Mouse (Mus musculus) limb, embryonic 12.5 days (tissue): ENCODE results near the gene Pik3r2. TPM values are rescaled to one million over a fixed set of nuclear protein-coding genes. Genes with fewer than 3 reads are reported as not detected.

Experiments
- ATAC-seq: fragments of 200-750 bp; cut with Nextera tagmentation; 2 replicates; pipeline ENCODE4 v1.8.0; 2017; ENCODE audit warnings: low read depth, moderate TSS enrichment; ENCODE audit not compliant: insufficient number of reproducible peaks, insufficient read depth, low FRiP score, low TSS enrichment
- H3K27ac ChIP-seq: fragments of 300-500 bp; sonication (generic); 2 replicates; pipeline ENCODE4 v1.5.1; 2016; ENCODE audit warnings: mild to moderate bottlenecking, moderate library complexity
- H3K27me3 ChIP-seq: fragments of 300-500 bp; sonication (generic); 2 replicates; pipeline ENCODE4 v1.6.1; 2016; ENCODE audit warnings: mild to moderate bottlenecking, moderate library complexity
- H3K36me3 ChIP-seq: fragments of 300-500 bp; sonication (generic); 2 replicates; pipeline ENCODE4 v1.6.1; 2016; ENCODE audit warnings: mild to moderate bottlenecking, moderate library complexity
- H3K4me1 ChIP-seq: fragments of 300-500 bp; sonication (generic); replicated peaks from 2 replicates; pipeline ENCODE4 v1.6.1; 2016
- H3K4me2 ChIP-seq: fragments of 300-500 bp; sonication (generic); 2 replicates; pipeline ENCODE4 v1.6.1; 2016; ENCODE audit warnings: mild to moderate bottlenecking, moderate library complexity
- H3K4me3 ChIP-seq: fragments of 300-500 bp; sonication (generic); replicated peaks from 2 replicates; pipeline ENCODE4 v1.5.1; 2016; ENCODE audit warnings: mild to moderate bottlenecking
- H3K9ac ChIP-seq: fragments of 300-500 bp; sonication (generic); replicated peaks from 2 replicates; pipeline ENCODE4 v1.6.1; 2016; ENCODE audit warnings: mild to moderate bottlenecking, moderate library complexity
- H3K9me3 ChIP-seq: fragments of 300-500 bp; sonication (generic); 2 replicates; pipeline ENCODE4 v1.6.1; 2016; ENCODE audit warnings: mild to moderate bottlenecking, moderate library complexity
- WGBS: fragments of 180-500 bp; shearing (Covaris S2); methylation state at CpG from one replicate; pipeline ENCODE4 v1.1.7; 2016; 5-methylcytosine and 5-hydroxymethylcytosine counted together
- polyA plus RNA-seq: library from polyadenylated mRNA; unstranded; fragments of >200 nt; fragmentation: Nextera tagmentation; extraction: Ambion mirVana; gene quantifications from 2 replicates; pipeline ENCODE4 v1.2.1, GENCODE M21; 2016

Pik3r2 gene
- polyA plus RNA-seq, 1 experiment from 2014 or later: 80.2 TPM

- no peaks in the 10 kb centered on the region for H3K27me3 ChIP-seq
- H3K9me3 ChIP-seq: no peaks in the 10 kb centered on the region
- ATAC-seq: no peak
- no peak overlapping the region for H3K9ac ChIP-seq
- WGBS: 95% methylated on average over 13 of the region's 13 CpGs
- H3K4me1 ChIP-seq: peaks cover 33% of the 10 kb centered on the region
- no peak overlapping the region for H3K27ac ChIP-seq
- no peak overlapping the region for H3K4me2 ChIP-seq
- peaks cover 76% of the 10 kb centered on the region for H3K36me3 ChIP-seq
- no peak overlapping the region for H3K4me3 ChIP-seq
These were observed 4.4 kb downstream of the Pik3r2 start for GRCm38 (mm10) chr8:70772075-70772474.

GRCm38 (mm10) chr8:70771217-70771616 is 5.3 kb downstream of the Pik3r2 start:
- Histone ChIP-seq H3K27ac (no peak overlapping the region), H3K9ac (no peak overlapping the region), H3K4me1 (peaks cover 42% of the 10 kb centered on the region), H3K4me2 (no peak overlapping the region), H3K9me3 (no peaks in the 10 kb centered on the region), H3K36me3 (peaks cover 76% of the 10 kb centered on the region), H3K4me3 (no peak overlapping the region), H3K27me3 (no peaks in the 10 kb centered on the region)
- 91% methylated on average over 7 of the region's 7 CpGs for WGBS
- ATAC-seq: no peak

- Histone ChIP-seq H3K9ac (no peak overlapping the region), H3K36me3 (peaks cover 76% of the 10 kb centered on the region), H3K9me3 (no peaks in the 10 kb centered on the region), H3K27me3 (no peaks in the 10 kb centered on the region), H3K4me2 (no peak overlapping the region), H3K27ac (no peak overlapping the region), H3K4me3 (no peak overlapping the region), H3K4me1 (peaks cover 43% of the 10 kb centered on the region)
- no peak for ATAC-seq
- 93% methylated on average over 13 of the region's 13 CpGs for WGBS
These were observed 5.8 kb downstream of the Pik3r2 start for GRCm38 (mm10) chr8:70770748-70771147.

- Histone ChIP-seq H3K9me3 (no peaks in the 10 kb centered on the region), H3K4me1 (peaks cover 36% of the 10 kb centered on the region), H3K4me2 (no peak overlapping the region), H3K36me3 (peaks cover 73% of the 10 kb centered on the region), H3K27ac (peak overlapping the region; percentile 35; the same call in 1 of the 2 replicates), H3K9ac (0 out of 2 replicates have a peak overlapping the region, but pooled peaks have one; percentile 8), H3K27me3 (no peaks in the 10 kb centered on the region), H3K4me3 (no peak overlapping the region)
- ATAC-seq: no peak
- 68% methylated on average over 12 of the region's 12 CpGs for WGBS
These were observed 6.7 kb downstream of the Pik3r2 start for GRCm38 (mm10) chr8:70769858-70770257.

GRCm38 (mm10) chr8:70769359-70769758 is 7.2 kb downstream of the Pik3r2 start:
- H3K27me3 ChIP-seq: no peaks in the 10 kb centered on the region
- H3K27ac ChIP-seq: peak overlapping the region; percentile 35; the same call in 1 of the 2 replicates
- no peak overlapping the region for H3K4me2 ChIP-seq
- 0 out of 2 replicates have a peak overlapping the region, but pooled peaks have one; percentile 8 for H3K9ac ChIP-seq
- 0 out of 2 replicates have a peak overlapping the region, but pooled peaks have one; percentile 3 for H3K4me3 ChIP-seq
- H3K4me1 ChIP-seq: peaks cover 31% of the 10 kb centered on the region
- ATAC-seq: 0 out of 2 replicates have a peak, but pooled peaks have one; percentile 8
- H3K36me3 ChIP-seq: peaks cover 68% of the 10 kb centered on the region
- no peaks in the 10 kb centered on the region for H3K9me3 ChIP-seq
- 6% methylated on average over 26 of the region's 26 CpGs for WGBS

GRCm38 (mm10) chr8:70768956-70769355 is 7.6 kb downstream of the Pik3r2 start:
- H3K27me3 ChIP-seq: no peaks in the 10 kb centered on the region
- peaks cover 64% of the 10 kb centered on the region for H3K36me3 ChIP-seq
- H3K9ac ChIP-seq: no peak overlapping the region
- no peak overlapping the region for H3K27ac ChIP-seq
- WGBS: 80% methylated on average over 16 of the region's 16 CpGs
- H3K4me3 ChIP-seq: no peak overlapping the region
- no peak overlapping the region for H3K4me2 ChIP-seq
- H3K9me3 ChIP-seq: no peaks in the 10 kb centered on the region
- no peak for ATAC-seq
- H3K4me1 ChIP-seq: peaks cover 26% of the 10 kb centered on the region

GRCm38 (mm10) chr8:70768231-70768776 is 8.2 kb downstream of the Pik3r2 start:
- ATAC-seq: no peak
- H3K9ac ChIP-seq: no peak overlapping the region
- H3K27me3 ChIP-seq: no peaks in the 10 kb centered on the region
- no peak overlapping the region for H3K27ac ChIP-seq
- H3K4me3 ChIP-seq: no peak overlapping the region
- no peak overlapping the region for H3K4me2 ChIP-seq
- WGBS: 95% methylated on average over 32 of the region's 32 CpGs
- peaks cover 21% of the 10 kb centered on the region for H3K4me1 ChIP-seq
- H3K36me3 ChIP-seq: peaks cover 57% of the 10 kb centered on the region
- H3K9me3 ChIP-seq: no peaks in the 10 kb centered on the region

- H3K36me3 ChIP-seq: peaks cover 49% of the 10 kb centered on the region
These were observed 9.0 kb downstream of the Pik3r2 start for GRCm38 (mm10) chr8:70767503-70767902.

GRCm38 (mm10) chr8:70766571-70767440 is 9.7 kb downstream of the Pik3r2 start:
- Histone ChIP-seq H3K27me3 (no peaks in the 10 kb centered on the region), H3K4me1 (peaks cover 15% of the 10 kb centered on the region), H3K4me3 (peak overlapping the region; percentile 45), H3K9me3 (no peaks in the 10 kb centered on the region), H3K9ac (peak overlapping the region; percentile 66), H3K36me3 (peaks cover 42% of the 10 kb centered on the region), H3K27ac (no peak overlapping the region), H3K4me2 (peak overlapping the region; percentile 89)
- 7% methylated on average over 21 of the region's 21 CpGs for WGBS
- peak; percentile 17; the same call in 1 of the 2 replicates for ATAC-seq

More at GRCm38 (mm10) chr8:70767503-70767902, 9.0 kb downstream of the Pik3r2 start:
- no peak overlapping the region for H3K27ac ChIP-seq
- no peak overlapping the region for H3K4me2 ChIP-seq
- H3K4me1 ChIP-seq: peaks cover 15% of the 10 kb centered on the region
- no peaks in the 10 kb centered on the region for H3K9me3 ChIP-seq
- 0 out of 2 replicates have a peak overlapping the region, but pooled peaks have one; percentile 66 for H3K9ac ChIP-seq
- no peak overlapping the region for H3K4me3 ChIP-seq
- ATAC-seq: no peak
- WGBS: 93% methylated on average over 6 of the region's 6 CpGs
- H3K27me3 ChIP-seq: no peaks in the 10 kb centered on the region

- H3K27ac ChIP-seq: no peak overlapping the region
- H3K4me1 ChIP-seq: peaks cover 15% of the 10 kb centered on the region
- H3K36me3 ChIP-seq: peaks cover 34% of the 10 kb centered on the region
- H3K9me3 ChIP-seq: no peaks in the 10 kb centered on the region
- H3K27me3 ChIP-seq: no peaks in the 10 kb centered on the region
- H3K9ac ChIP-seq: peak overlapping the region; percentile 66
- peak overlapping the region; percentile 89 for H3K4me2 ChIP-seq
- no peak for ATAC-seq
- H3K4me3 ChIP-seq: peak overlapping the region; percentile 45
- 2% methylated on average over 34 of the region's 34 CpGs for WGBS
These were observed 10.5 kb downstream of the Pik3r2 start for GRCm38 (mm10) chr8:70765838-70766570.

GRCm38 (mm10) chr8:70765329-70765728 is 11.2 kb downstream of the Pik3r2 start:
- peak overlapping the region; percentile 45 for H3K4me3 ChIP-seq
- no peak overlapping the region for H3K27ac ChIP-seq
- peaks cover 28% of the 10 kb centered on the region for H3K36me3 ChIP-seq
- no peak for ATAC-seq
- H3K9ac ChIP-seq: peak overlapping the region; percentile 66
- H3K9me3 ChIP-seq: no peaks in the 10 kb centered on the region
- no peaks in the 10 kb centered on the region for H3K27me3 ChIP-seq
- H3K4me1 ChIP-seq: peaks cover 16% of the 10 kb centered on the region
- 78% methylated on average over 9 of the region's 9 CpGs for WGBS
- peak overlapping the region; percentile 89 for H3K4me2 ChIP-seq
